Mouse (Mus musculus) hindbrain, embryonic 16.5 days (tissue): ENCODE data around the gene Foxp2. TPM values are rescaled to one million over a fixed set of nuclear protein-coding genes. Genes with fewer than 3 reads are reported as not detected.

Experiments
- ATAC-seq: fragments of 200-750 bp; cut with Nextera tagmentation; 2 replicates; pipeline ENCODE4 v1.8.0; 2017; ENCODE audit warnings: moderate TSS enrichment, moderate library complexity
- H3K27ac ChIP-seq: fragments of 300-500 bp; sonication (generic); 2 replicates; pipeline ENCODE4 v1.5.1; 2014; ENCODE audit warnings: low read depth, mild to moderate bottlenecking, control low read depth, low read length, moderate library complexity
- H3K27me3 ChIP-seq: fragments of 300-500 bp; sonication (generic); replicated peaks from 2 replicates; pipeline ENCODE4 v1.6.1; 2014; ENCODE audit warnings: low read length; ENCODE audit not compliant: control insufficient read depth, insufficient read depth
- H3K36me3 ChIP-seq: fragments of 300-500 bp; sonication (generic); 2 replicates; pipeline ENCODE4 v1.6.1; 2014; ENCODE audit warnings: mild to moderate bottlenecking, low read length, moderate library complexity, mixed read lengths; ENCODE audit not compliant: control insufficient read depth, insufficient read depth
- H3K4me1 ChIP-seq: fragments of 300-500 bp; sonication (generic); 2 replicates; pipeline ENCODE4 v1.6.1; 2014; ENCODE audit warnings: low read depth, low read length; ENCODE audit not compliant: control insufficient read depth, insufficient read depth
- H3K4me2 ChIP-seq: fragments of 300-500 bp; sonication (generic); 2 replicates; pipeline ENCODE4 v1.6.1; 2014; ENCODE audit warnings: mild to moderate bottlenecking, low read length, control low read depth, moderate library complexity
- H3K4me3 ChIP-seq: fragments of 300-500 bp; sonication (generic); 2 replicates; pipeline ENCODE4 v1.5.1; 2014; ENCODE audit warnings: mild to moderate bottlenecking, low read length, control low read depth, moderate library complexity
- H3K9ac ChIP-seq: fragments of 300-500 bp; sonication (generic); 2 replicates; pipeline ENCODE4 v1.6.1; 2014; ENCODE audit warnings: low read depth, mild to moderate bottlenecking, control low read depth, low read length, moderate library complexity
- H3K9me3 ChIP-seq: fragments of 300-500 bp; sonication (generic); 2 replicates; pipeline ENCODE4 v1.6.1; 2014; ENCODE audit warnings: mild to moderate bottlenecking, low read length, moderate library complexity; ENCODE audit not compliant: control insufficient read depth
- WGBS: fragments of 180-500 bp; shearing (Covaris S2); extraction: QIAGEN DNeasy Blood & Tissue Kit; methylation state at CpG from one replicate; pipeline ENCODE4 v1.1.7; 2014; 5-methylcytosine and 5-hydroxymethylcytosine counted together
- polyA plus RNA-seq: library from polyadenylated mRNA; unstranded; fragments of >200 nt; fragmentation: Nextera tagmentation; extraction: Ambion mirVana; gene quantifications from 2 replicates; pipeline ENCODE4 v1.2.1, GENCODE M21; 2015

Gene Foxp2
- polyA plus RNA-seq, 1 experiment from 2014 or later, result 35.3 TPM

DNA sequence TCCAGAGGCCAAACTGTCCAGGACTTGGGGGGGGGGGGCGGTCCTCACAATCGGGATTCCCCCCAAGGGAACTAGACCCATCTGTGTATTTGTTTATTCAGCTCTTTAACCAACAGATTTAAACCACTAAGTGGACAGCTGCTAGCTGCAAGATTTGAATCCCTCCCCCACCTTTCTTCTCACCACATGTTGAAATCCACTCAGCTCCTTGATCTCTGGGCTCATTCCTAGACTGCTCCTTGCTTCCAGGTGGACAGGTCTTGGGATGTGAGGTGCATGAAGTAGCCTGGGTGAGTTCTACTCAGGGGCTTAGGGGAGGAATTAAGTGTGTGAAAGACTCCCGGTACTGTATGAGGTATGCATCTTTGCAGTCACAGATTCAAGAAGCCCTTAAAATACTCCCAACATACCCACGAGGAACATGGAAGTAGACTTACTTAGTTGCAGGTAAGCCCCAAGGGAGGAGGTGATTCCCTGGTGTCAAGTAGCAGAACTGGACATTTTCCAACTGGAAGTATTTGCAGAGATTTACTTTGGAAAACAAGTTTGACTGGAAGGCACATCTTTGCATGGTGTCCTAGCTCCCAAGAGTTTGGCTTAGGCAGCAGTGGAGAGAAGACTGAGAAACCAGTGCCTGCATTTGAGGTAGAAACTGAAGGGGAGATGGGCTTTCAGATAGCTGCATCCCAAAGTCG lies 2.3 kb downstream of the Foxp2 start:
- no peaks in the 10 kb centered on the region for H3K9me3 ChIP-seq
- no peak overlapping the region for H3K9ac ChIP-seq
- no peaks in the 10 kb centered on the region for H3K36me3 ChIP-seq
- peaks cover 13% of the 10 kb centered on the region for H3K4me1 ChIP-seq
- no peak for ATAC-seq
- H3K27ac ChIP-seq, result no peak overlapping the region
- WGBS, result 37% methylated on average over 5 of the region's 5 CpGs
- H3K27me3 ChIP-seq, result peaks cover 2% of the 10 kb centered on the region
- H3K4me3 ChIP-seq, result no peak overlapping the region
- H3K4me2 ChIP-seq, result peak overlapping the region; percentile 39

DNA sequence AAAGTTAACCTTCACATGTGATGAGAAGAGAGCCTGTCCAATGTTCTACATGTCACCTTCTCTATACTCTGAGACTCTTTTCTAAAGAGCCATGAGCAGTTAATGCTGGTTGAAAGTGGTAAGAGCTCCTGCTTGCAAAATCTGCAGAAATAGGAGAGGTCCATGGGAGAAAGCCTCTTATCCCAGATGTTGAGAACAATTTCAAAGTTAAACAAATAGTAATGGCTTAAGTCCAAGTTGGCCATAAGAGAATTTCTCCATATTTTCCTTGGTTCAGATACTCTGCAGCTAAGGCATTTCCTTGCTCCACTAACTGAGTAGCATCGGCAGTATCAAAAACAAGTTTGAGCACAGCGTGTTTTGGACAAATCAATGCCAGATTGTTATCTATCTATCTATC lies 13.9 kb downstream of the Foxp2 start:
- no peaks in the 10 kb centered on the region for H3K4me1 ChIP-seq
- H3K4me3 ChIP-seq, result no peak overlapping the region
- no peak overlapping the region for H3K9ac ChIP-seq
- no peaks in the 10 kb centered on the region for H3K27me3 ChIP-seq
- no peaks in the 10 kb centered on the region for H3K9me3 ChIP-seq
- no peak overlapping the region for H3K27ac ChIP-seq
- H3K4me2 ChIP-seq, result no peak overlapping the region
- H3K36me3 ChIP-seq, result no peaks in the 10 kb centered on the region
- no peak for ATAC-seq
- 88% methylated on average over 2 of the region's 2 CpGs for WGBS

DNA sequence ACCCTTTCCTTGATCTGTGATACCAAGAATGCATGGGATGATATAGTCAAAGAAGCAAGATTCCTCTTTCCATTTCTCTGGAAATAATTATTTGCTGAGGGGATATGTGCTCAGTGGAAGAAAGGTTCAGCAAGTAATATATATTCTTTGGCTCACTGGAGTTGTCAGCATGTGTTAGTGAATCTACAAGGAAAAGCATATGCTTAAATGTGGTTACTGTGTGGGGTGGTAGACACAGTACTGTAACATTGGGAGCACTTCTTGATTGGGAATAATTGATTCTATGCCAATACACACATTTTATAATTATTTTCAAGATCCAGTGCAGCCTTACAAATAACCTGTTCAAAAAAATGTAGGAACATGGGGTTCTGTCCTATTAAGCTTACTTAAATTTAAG lies 21.6 kb downstream of the Foxp2 start:
- Histone ChIP-seq H3K9ac (no peak overlapping the region), H3K4me3 (no peak overlapping the region), H3K4me1 (no peaks in the 10 kb centered on the region), H3K9me3 (no peaks in the 10 kb centered on the region), H3K4me2 (no peak overlapping the region), H3K36me3 (no peaks in the 10 kb centered on the region), H3K27ac (no peak overlapping the region), H3K27me3 (no peaks in the 10 kb centered on the region)
- ATAC-seq, result no peak

DNA sequence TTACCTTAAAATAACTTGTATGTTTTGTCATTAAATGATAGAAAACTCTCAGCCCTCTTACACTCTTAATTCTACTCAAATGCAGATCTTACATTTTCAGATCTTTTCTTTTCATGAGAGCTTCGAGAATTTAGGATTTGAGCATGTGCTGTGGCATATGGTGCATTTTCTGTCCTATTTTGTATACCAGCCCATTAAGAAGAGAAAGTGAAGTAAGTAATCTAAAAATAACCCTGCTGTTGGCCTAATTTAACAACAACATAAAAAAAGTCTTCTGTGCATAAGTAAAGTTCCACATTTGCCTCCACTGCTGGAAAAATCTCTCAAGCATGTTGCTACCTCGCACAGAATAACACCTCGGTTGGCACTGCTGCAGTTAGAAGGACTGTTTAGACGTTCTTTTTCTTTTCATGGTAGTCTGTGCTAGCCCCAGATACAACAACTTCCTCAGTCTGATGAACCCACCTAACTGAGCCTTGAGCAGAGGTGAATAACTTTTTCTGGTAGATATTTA lies 23.9 kb downstream of the Foxp2 start:
- H3K27me3 ChIP-seq, result no peaks in the 10 kb centered on the region
- no peak for ATAC-seq

DNA sequence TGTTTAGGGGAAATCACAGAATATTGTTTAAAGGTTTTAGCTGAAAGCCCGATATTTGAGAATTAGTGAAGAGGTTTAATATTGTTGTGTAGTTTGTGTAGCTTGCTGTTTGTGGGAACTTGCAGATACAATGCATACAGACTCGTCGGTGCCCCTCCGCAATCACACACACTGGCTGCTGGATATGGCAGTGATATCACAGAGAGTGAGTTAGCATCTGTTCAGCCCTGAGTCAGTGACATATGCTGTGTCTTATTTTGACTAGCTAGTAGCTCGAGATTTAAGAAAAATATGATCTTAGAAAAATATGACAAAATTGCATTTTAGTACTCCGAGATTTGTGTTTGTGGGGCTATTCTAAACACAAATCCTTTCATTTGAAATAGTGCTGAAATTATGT lies 49.9 kb downstream of the Foxp2 start:
- Histone ChIP-seq H3K9ac (no peak overlapping the region), H3K27ac (no peak overlapping the region), H3K9me3 (peaks cover 5% of the 10 kb centered on the region), H3K4me3 (no peak overlapping the region), H3K4me1 (no peaks in the 10 kb centered on the region), H3K27me3 (no peaks in the 10 kb centered on the region), H3K4me2 (no peak overlapping the region), H3K36me3 (no peaks in the 10 kb centered on the region)
- 83% methylated on average over 6 of the region's 6 CpGs for WGBS
- ATAC-seq, result no peak

More for the DNA sequence above, 23.9 kb downstream of the Foxp2 start:
- no peaks in the 10 kb centered on the region for H3K36me3 ChIP-seq
- no peak overlapping the region for H3K4me3 ChIP-seq
- no peak overlapping the region for H3K9ac ChIP-seq
- H3K4me1 ChIP-seq, result no peaks in the 10 kb centered on the region
- WGBS, result 83% methylated on average over 4 of the region's 4 CpGs
- H3K4me2 ChIP-seq, result no peak overlapping the region
- H3K27ac ChIP-seq, result no peak overlapping the region
- H3K9me3 ChIP-seq, result no peaks in the 10 kb centered on the region

DNA sequence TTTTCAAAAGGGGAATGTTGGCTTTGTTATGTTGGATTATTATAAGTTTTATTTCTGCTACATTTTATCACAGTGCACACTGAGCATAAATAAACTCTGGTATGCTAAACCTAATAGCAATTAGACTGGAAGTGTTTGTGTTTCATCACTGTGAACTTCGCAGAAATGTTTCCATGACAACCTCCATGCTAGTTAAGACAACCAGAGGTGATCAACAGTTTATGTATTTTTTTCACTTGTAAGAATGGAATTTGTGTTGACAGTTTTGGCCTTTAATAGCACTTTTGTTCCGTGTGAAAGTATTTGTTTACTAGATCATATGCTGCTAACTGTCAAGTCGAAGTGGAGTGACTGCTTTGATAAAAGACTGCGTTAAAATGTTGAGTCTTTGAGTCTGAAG lies 51.6 kb downstream of the Foxp2 start:
- Histone ChIP-seq H3K27ac (no peak overlapping the region), H3K9ac (no peak overlapping the region), H3K4me3 (no peak overlapping the region), H3K36me3 (no peaks in the 10 kb centered on the region), H3K4me1 (no peaks in the 10 kb centered on the region), H3K27me3 (no peaks in the 10 kb centered on the region), H3K4me2 (no peak overlapping the region), H3K9me3 (peaks cover 5% of the 10 kb centered on the region)
- WGBS, result 32% methylated on average over 4 of the region's 4 CpGs
- no peak for ATAC-seq

DNA sequence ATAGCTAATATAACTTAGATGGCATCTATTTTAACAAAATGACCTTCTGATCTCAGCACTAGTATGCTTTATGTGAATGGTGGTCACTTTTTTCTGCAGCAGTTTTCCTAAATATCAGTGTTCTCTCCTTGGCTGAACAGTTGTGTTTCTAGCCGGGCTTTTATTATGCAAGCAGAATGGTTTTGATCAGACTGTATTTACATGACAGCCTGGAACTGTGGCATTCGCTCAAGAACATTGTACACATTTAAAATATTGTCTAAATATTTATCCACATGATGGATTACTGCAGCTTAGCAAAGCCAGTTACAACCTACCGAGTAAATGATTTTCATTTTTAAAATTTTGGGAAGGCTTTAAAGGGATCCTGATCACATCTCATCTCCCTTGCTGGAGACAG lies 75.9 kb downstream of the Foxp2 start:
- Histone ChIP-seq H3K36me3 (no peaks in the 10 kb centered on the region), H3K4me2 (no peak overlapping the region), H3K9me3 (no peaks in the 10 kb centered on the region), H3K4me3 (no peak overlapping the region), H3K4me1 (no peaks in the 10 kb centered on the region), H3K9ac (no peak overlapping the region), H3K27ac (no peak overlapping the region), H3K27me3 (no peaks in the 10 kb centered on the region)
- WGBS, result 73% methylated on average over 3 of the region's 3 CpGs
- ATAC-seq, result no peak

DNA sequence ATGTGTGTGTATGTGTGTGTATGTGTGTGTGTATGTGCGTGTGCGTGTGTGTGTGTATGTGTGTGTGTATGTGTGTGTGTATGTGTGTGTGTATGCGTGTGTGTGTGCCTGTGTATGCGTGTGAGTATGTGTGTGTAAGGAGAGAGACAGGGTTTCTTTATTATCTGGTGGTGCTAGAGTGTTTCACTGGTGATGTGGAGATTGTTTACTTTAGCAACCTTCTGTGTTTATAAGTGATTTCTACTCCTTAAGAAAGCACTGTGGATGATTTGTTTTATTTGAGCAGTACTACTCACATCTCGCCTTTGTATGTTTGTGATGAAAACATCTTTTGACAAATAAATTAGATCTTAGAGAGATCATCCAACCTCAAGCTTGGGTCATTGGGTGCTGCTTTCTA lies 77.1 kb downstream of the Foxp2 start:
- Histone ChIP-seq H3K9ac (no peak overlapping the region), H3K36me3 (no peaks in the 10 kb centered on the region), H3K9me3 (no peaks in the 10 kb centered on the region), H3K27me3 (no peaks in the 10 kb centered on the region), H3K4me3 (no peak overlapping the region), H3K4me2 (no peak overlapping the region), H3K4me1 (no peaks in the 10 kb centered on the region), H3K27ac (no peak overlapping the region)
- WGBS, result 83% methylated on average over 5 of the region's 5 CpGs
- no peak for ATAC-seq

DNA sequence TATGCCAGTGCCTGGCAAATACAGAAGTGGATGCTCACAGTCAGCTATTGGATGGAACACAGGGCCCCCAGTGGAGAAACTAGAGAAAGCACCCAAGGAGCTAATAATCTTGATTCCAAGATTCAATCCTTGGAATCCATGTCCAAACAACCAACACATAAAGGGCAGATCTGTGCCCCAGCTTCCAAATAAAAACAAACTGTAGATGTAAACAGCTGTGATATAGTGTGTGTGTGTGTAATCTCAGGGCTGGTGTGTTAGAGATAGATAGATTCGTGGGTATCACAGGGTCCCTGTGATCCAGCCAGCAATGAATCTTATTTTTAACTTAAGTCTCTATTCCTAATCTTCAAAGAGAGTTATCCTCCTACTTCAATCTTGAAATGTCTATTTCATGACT lies 107.0 kb downstream of the Foxp2 start:
- Histone ChIP-seq H3K27ac (no peak overlapping the region), H3K4me1 (no peaks in the 10 kb centered on the region), H3K9ac (no peak overlapping the region), H3K4me2 (no peak overlapping the region), H3K9me3 (no peaks in the 10 kb centered on the region), H3K36me3 (no peaks in the 10 kb centered on the region), H3K27me3 (no peaks in the 10 kb centered on the region), H3K4me3 (no peak overlapping the region)
- ATAC-seq, result no peak
- 96% methylated on average over 1 of the region's 1 CpGs for WGBS
